Mouse (Mus musculus) intestine, embryonic 14.5 days (tissue): ENCODE data around the gene Cotl1. TPM values are rescaled to one million over a fixed set of nuclear protein-coding genes. Genes with fewer than 3 reads are reported as not detected.
"Not testable (repeated sequence)": the region's sequence is repeated elsewhere in the genome, so short reads cannot be mapped to it uniquely, and the experiment has no call there.

Experiments
- ATAC-seq: fragments of 200-750 bp; cut with Nextera tagmentation; replicated peaks from 2 replicates; pipeline ENCODE4 v1.8.0; 2017; ENCODE audit warnings: low read depth, moderate number of reproducible peaks, moderate TSS enrichment, moderate library complexity; ENCODE audit not compliant: low FRiP score, low TSS enrichment
- DNase-seq: peaks from one replicate; pipeline ENCODE4 v3.0.0-alpha.2; 2018; ENCODE audit warnings: low spot score
- H3K27ac ChIP-seq: fragments of 300-500 bp; sonication (generic); 2 replicates; pipeline ENCODE4 v1.5.1; 2014; ENCODE audit warnings: low read depth, mild to moderate bottlenecking, control low read depth
- H3K27me3 ChIP-seq: fragments of 300-500 bp; sonication (generic); replicated peaks from 2 replicates; pipeline ENCODE4 v1.6.1; 2014; ENCODE audit warnings: low read length, control low read depth; ENCODE audit not compliant: control insufficient read depth, insufficient read depth
- H3K36me3 ChIP-seq: fragments of 300-500 bp; sonication (generic); 2 replicates; pipeline ENCODE4 v1.6.1; 2014; ENCODE audit warnings: low read length, control low read depth; ENCODE audit not compliant: control insufficient read depth, insufficient read depth
- H3K4me1 ChIP-seq: fragments of 300-500 bp; sonication (generic); replicated peaks from 2 replicates; pipeline ENCODE4 v1.6.1; 2014; ENCODE audit warnings: low read length, control low read depth, mixed read lengths; ENCODE audit not compliant: control insufficient read depth, insufficient read depth
- H3K4me2 ChIP-seq: fragments of 300-500 bp; sonication (generic); 2 replicates; pipeline ENCODE4 v1.6.1; 2014; ENCODE audit warnings: low read length
- H3K4me3 ChIP-seq: fragments of 300-500 bp; sonication (generic); 2 replicates; pipeline ENCODE4 v1.5.1; 2014; ENCODE audit warnings: low read depth, low read length, control low read depth, mixed read lengths
- H3K9ac ChIP-seq: fragments of 300-500 bp; sonication (generic); 2 replicates; pipeline ENCODE4 v1.6.1; 2014; ENCODE audit warnings: mild to moderate bottlenecking, low read length
- H3K9me3 ChIP-seq: fragments of 300-500 bp; sonication (generic); 2 replicates; pipeline ENCODE4 v1.6.1; 2016; ENCODE audit warnings: low read length, control low read depth; ENCODE audit not compliant: control insufficient read depth
- WGBS: fragments of 180-500 bp; shearing (Covaris S2); extraction: QIAGEN DNeasy Blood & Tissue Kit; methylation state at CpG from one replicate; pipeline ENCODE4 v1.1.7; 2014; 5-methylcytosine and 5-hydroxymethylcytosine counted together
- polyA plus RNA-seq: library from polyadenylated mRNA; unstranded; fragments of >200 nt; fragmentation: Nextera tagmentation; extraction: Ambion mirVana; gene quantifications from 2 replicates; pipeline ENCODE4 v1.2.1, GENCODE M21; 2014

Gene Cotl1
- polyA plus RNA-seq, 1 experiment from 2014 or later = 468 TPM

DNA sequence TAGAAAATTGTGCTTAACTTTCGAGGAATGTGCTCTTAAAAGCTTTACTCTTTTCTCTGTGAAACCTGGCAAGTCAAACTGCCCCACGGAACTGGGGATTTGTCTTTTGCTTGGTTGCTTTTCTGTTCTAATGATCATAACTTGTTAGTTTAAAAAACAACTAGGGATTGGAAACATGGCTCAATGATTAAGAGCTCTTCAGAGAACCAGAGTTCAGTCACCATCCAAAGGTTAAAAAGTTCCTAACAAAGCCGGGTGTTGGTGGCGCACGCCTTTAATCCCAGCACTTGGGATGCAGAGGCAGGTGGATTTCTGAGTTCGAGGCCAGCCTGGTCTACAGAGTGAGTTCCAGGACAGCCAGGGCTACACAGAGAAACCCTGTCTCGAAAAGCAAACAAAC, 5.4 kb upstream of the Cotl1 start:
- not testable (repeated sequence) for H3K9ac ChIP-seq, H3K27me3 ChIP-seq, H3K36me3 ChIP-seq, H3K9me3 ChIP-seq, H3K27ac ChIP-seq, DNase-seq, H3K4me3 ChIP-seq, H3K4me1 ChIP-seq, H3K4me2 ChIP-seq, ATAC-seq
- 81% methylated on average over 7 of the region's 7 CpGs for WGBS

GRCm38 (mm10) chr8:119844577-119844976, 4.2 kb upstream of the Cotl1 start:
- no peak for ATAC-seq
- no peaks in the 10 kb centered on the region for H3K36me3 ChIP-seq
- WGBS = 27% methylated on average over 8 of the region's 8 CpGs
- H3K9me3 ChIP-seq = no peaks in the 10 kb centered on the region
- H3K27ac ChIP-seq = no peak overlapping the region
- no peak for DNase-seq
- no peaks in the 10 kb centered on the region for H3K27me3 ChIP-seq
- H3K9ac ChIP-seq = no peak overlapping the region
- H3K4me3 ChIP-seq = no peak overlapping the region
- peaks cover 9% of the 10 kb centered on the region for H3K4me1 ChIP-seq
- H3K4me2 ChIP-seq = no peak overlapping the region

- no peaks in the 10 kb centered on the region for H3K9me3 ChIP-seq
- no peaks in the 10 kb centered on the region for H3K27me3 ChIP-seq
- peaks cover 19% of the 10 kb centered on the region for H3K4me1 ChIP-seq
- ATAC-seq = no peak
- no peak overlapping the region for H3K9ac ChIP-seq
- peak; percentile 77 for DNase-seq
- no peak overlapping the region for H3K4me3 ChIP-seq
- no peaks in the 10 kb centered on the region for H3K36me3 ChIP-seq
- no peak overlapping the region for H3K27ac ChIP-seq
- WGBS = 3% methylated on average over 4 of the region's 4 CpGs
- H3K4me2 ChIP-seq = no peak overlapping the region
Observed at GRCm38 (mm10) chr8:119843444-119843843, 3.1 kb upstream of the Cotl1 start.

- H3K4me3 ChIP-seq = peak overlapping the region; percentile 75
- no peaks in the 10 kb centered on the region for H3K27me3 ChIP-seq
- WGBS = 7% methylated on average over 8 of the region's 8 CpGs
- H3K36me3 ChIP-seq = no peaks in the 10 kb centered on the region
- ATAC-seq (peak; percentile 75), DNase-seq (no peak)
- no peaks in the 10 kb centered on the region for H3K9me3 ChIP-seq
- H3K27ac ChIP-seq = peak overlapping the region; percentile 87
- peaks cover 37% of the 10 kb centered on the region for H3K4me1 ChIP-seq
- H3K4me2 ChIP-seq = peak overlapping the region; percentile 88
- H3K9ac ChIP-seq = peak overlapping the region; percentile 18; the same call in 1 of the 2 replicates
Observed at GRCm38 (mm10) chr8:119840905-119841411, 614 bp upstream of the Cotl1 start.

GRCm38 (mm10) chr8:119839419-119840021, 824 bp downstream of the Cotl1 start:
- Histone ChIP-seq H3K27me3 (no peaks in the 10 kb centered on the region), H3K27ac (no peak overlapping the region), H3K36me3 (peaks cover 5% of the 10 kb centered on the region; the same call in 1 of the 2 replicates), H3K4me2 (peak overlapping the region; percentile 88), H3K9ac (peak overlapping the region; percentile 75), H3K9me3 (no peaks in the 10 kb centered on the region), H3K4me1 (peaks cover 37% of the 10 kb centered on the region), H3K4me3 (peak overlapping the region; percentile 75)
- ATAC-seq (no peak), DNase-seq (no peak)
- WGBS = 13% methylated on average over 14 of the region's 14 CpGs

DNA sequence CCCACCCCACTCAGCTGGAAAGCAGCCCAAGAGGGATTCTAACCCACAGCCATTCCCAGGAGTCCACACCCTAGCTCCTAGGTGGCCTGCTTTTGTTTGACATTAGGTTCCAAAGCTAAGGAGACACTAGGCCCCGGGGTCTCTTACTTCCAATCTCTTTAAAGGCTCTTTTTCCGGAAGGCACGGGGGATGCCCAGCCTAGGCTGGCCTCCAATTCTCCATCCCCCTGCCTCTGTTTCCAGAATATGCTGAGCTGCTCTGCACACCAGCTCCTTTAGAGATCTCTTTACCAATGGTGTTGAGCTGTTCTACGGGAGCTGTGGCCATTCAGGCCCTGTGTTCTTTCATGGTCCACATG, 1.4 kb downstream of the Cotl1 start:
- no peak for ATAC-seq
- H3K4me2 ChIP-seq = peak overlapping the region; percentile 88
- peaks cover 37% of the 10 kb centered on the region for H3K4me1 ChIP-seq
- peak overlapping the region; percentile 75 for H3K4me3 ChIP-seq
- no peaks in the 10 kb centered on the region for H3K27me3 ChIP-seq
- H3K36me3 ChIP-seq = peaks cover 6% of the 10 kb centered on the region; the same call in 1 of the 2 replicates
- DNase-seq = no peak
- WGBS = 58% methylated on average over 4 of the region's 4 CpGs
- no peaks in the 10 kb centered on the region for H3K9me3 ChIP-seq
- H3K27ac ChIP-seq = no peak overlapping the region
- peak overlapping the region; percentile 75; the same call in 1 of the 2 replicates for H3K9ac ChIP-seq

DNA sequence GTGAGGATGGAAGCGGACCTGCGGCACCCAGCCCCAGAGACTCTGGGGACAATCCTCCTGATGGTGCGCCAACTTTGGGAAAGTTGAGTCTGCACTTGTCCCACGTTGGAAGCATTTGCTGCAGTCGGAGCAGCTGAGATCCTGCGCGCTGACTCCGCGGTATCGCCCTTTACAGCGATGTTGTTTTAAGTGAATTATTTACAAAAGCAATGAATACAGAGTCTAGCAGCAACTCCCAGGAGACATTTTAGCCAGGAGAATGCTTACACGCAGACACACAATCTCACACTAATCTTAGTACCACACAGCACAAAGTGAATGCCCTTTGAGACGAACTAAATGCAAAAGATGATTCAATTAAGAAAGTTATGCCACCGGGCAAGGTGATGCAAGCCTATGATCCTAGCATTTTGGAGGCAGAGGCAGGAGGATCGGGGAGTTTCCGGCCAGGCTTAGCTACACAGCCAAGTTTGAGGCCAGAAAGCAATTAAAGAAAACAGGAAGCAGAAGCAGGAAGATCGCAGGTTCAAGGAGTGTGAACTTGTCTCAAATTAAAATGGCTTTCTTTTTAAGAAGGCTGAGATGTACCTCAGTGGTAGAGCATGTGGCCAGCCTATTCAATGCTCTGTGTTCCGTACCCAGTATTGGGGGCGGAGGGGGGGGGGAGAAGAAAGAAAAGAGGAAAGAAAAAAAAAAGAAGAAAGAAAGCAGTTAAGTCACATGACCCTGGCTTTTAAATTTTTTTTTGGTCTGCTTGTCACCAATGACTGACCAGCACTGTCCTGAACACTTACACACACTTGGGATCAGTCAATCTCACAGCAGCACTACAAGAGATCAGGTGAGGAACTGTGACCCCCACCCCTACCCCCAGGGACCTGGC, 2.0 kb downstream of the Cotl1 start:
- DNase-seq (no peak), ATAC-seq (no peak)
- peaks cover 6% of the 10 kb centered on the region; the same call in 1 of the 2 replicates for H3K36me3 ChIP-seq
- peaks cover 41% of the 10 kb centered on the region for H3K4me1 ChIP-seq
- peak overlapping the region; percentile 51; the same call in 1 of the 2 replicates for H3K27ac ChIP-seq
- H3K27me3 ChIP-seq = no peaks in the 10 kb centered on the region
- peak overlapping the region; percentile 75 for H3K4me3 ChIP-seq
- H3K9me3 ChIP-seq = no peaks in the 10 kb centered on the region
- 59% methylated on average over 19 of the region's 19 CpGs for WGBS
- peak overlapping the region; percentile 88 for H3K4me2 ChIP-seq
- peak overlapping the region; percentile 5; the same call in 1 of the 2 replicates for H3K9ac ChIP-seq

DNA sequence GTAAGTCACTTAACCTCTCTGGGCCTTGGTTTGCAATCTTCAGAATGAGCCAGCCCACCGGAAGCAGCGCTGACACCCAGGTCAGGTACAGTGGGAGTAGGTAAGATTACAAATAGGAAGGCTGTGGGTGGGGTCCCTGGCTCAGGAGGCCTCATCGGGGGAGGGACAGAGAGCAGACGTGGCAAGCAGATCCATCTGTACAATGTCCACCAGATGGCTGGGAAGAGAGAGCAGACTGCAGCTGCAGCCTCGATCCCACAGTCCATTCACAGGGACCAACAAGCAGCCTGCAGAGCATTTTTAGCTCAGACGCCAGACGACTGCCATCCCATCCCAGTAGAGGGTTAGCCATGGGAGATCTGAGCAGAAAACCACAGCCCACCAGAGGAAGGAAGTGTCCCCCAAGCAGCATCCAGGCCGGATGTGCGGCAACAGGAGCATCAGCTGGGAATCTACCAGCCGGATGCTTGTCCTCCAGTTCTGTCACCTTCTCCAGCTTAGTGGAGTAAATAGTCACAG, 2.7 kb downstream of the Cotl1 start:
- Histone ChIP-seq H3K36me3 (peaks cover 6% of the 10 kb centered on the region; the same call in 1 of the 2 replicates), H3K4me2 (peak overlapping the region; percentile 88), H3K4me3 (peak overlapping the region; percentile 75; the same call in 1 of the 2 replicates), H3K27me3 (no peaks in the 10 kb centered on the region), H3K9ac (peak overlapping the region; percentile 5; the same call in 1 of the 2 replicates), H3K27ac (peak overlapping the region; percentile 51), H3K9me3 (no peaks in the 10 kb centered on the region), H3K4me1 (peaks cover 48% of the 10 kb centered on the region)
- DNase-seq = no peak
- WGBS = 22% methylated on average over 10 of the region's 10 CpGs
- no peak for ATAC-seq
